ENCODE assay signal across 8 mouse cellular contexts in genomic region chr4:55533803-55534254, GRCm38 (mm10). TPM values are rescaled to one million over a fixed set of nuclear protein-coding genes. Genes with fewer than 3 reads are reported as not detected.
DNase-seq lines count a peak whose midpoint lies in the region; ATAC-seq and TF ChIP-seq lines count a peak whose summit lies in the region.

No protein-coding gene starts in this region.

- TF ChIP-seq CTCF in stomach, postnatal 0 days (IDR thresholded peaks at IDR 0.05; ENCODE audit: low read depth), result no peak

- H3K27me3 ChIP-seq in stomach, postnatal 0 days (ENCODE audit: control insufficient read depth, insufficient read depth, low read length), result no peaks in the 10 kb centered on the region

- peaks cover 4% of the 10 kb centered on the region; the same call in 1 of the 2 replicates for H3K4me1 ChIP-seq in brown adipose tissue, adult 24 weeks (ENCODE audit: control insufficient read depth, insufficient read depth, insufficient read length, low read length)
- no peaks in the 10 kb centered on the region for H3K4me1 ChIP-seq in stomach, postnatal 0 days (replicated peaks; ENCODE audit: control insufficient read depth, insufficient read depth)

- 3% methylated on average over 23 of the region's 23 CpGs for WGBS in stomach, postnatal 0 days

- H3K36me3 ChIP-seq in stomach, postnatal 0 days (ENCODE audit: control insufficient read depth, insufficient read depth, low read length), result peaks cover 2% of the 10 kb centered on the region; the same call in 1 of the 2 replicates

- H3K27ac ChIP-seq in brown adipose tissue, adult 24 weeks (replicated peaks; ENCODE audit: low read depth, low read length), result peak overlapping the region; percentile 99
- H3K27ac ChIP-seq in stomach, postnatal 0 days (replicated peaks), result peak overlapping the region; percentile 99

- ATAC-seq in stomach, postnatal 0 days (ENCODE audit: low FRiP score, low TSS enrichment), result no peak

- H3K9ac ChIP-seq in stomach, postnatal 0 days (ENCODE audit: low read length), result peak overlapping the region; percentile 87

- peak overlapping the region; percentile 71 for H3K4me2 ChIP-seq in stomach, postnatal 0 days (replicated peaks; ENCODE audit: low read depth)

- H3K4me3 ChIP-seq in brown adipose tissue, adult 24 weeks (ENCODE audit: insufficient read depth, low read depth, low read length), result peak overlapping the region; percentile 82
- peak overlapping the region; percentile 85 for H3K4me3 ChIP-seq in stomach, postnatal 0 days (ENCODE audit: low read depth, low read length)

- peak; percentile 37 for DNase-seq in Muller cell, postnatal 12 days (ENCODE audit: inconsistent ontology term)
- peak; percentile 38 for DNase-seq in heart, adult 8-10 months (ENCODE audit: low spot score)
- DNase-seq in kidney, adult 9 months, result peak; percentile 16
- DNase-seq in lung, postnatal 14 days, result peak; percentile 28
- DNase-seq in stomach, postnatal 0 days (ENCODE audit: low spot score), result peak; percentile 56
- DNase-seq in left cerebral cortex, adult 18-20 months (ENCODE audit: low spot score in 2 of 2), result no peak
- no peak for DNase-seq in spleen, postnatal 4 days (ENCODE audit: low spot score in 2 of 2)

- no peak for TF ChIP-seq EP300 in stomach, postnatal 0 days (optimal IDR thresholded peaks at IDR 0.05)

- no peaks in the 10 kb centered on the region for H3K9me3 ChIP-seq in stomach, postnatal 0 days (ENCODE audit: control insufficient read depth, low read length)

RNA-seq across cellular contexts. Expression of gene Klf4, which starts 1.6 kb away (rescaled TPM):
- polyA plus RNA-seq in brown adipose tissue, adult 24 weeks (2012; ENCODE audit: insufficient read depth, insufficient read length, missing spikeins), result 17.1 and 51.4 TPM in 2 replicates
- 10 to 100 TPM; 21.7 to 39.9 (median 27.1) TPM for total RNA-seq in heart, adult 8-10 months (2022)
- 87.8 and 99.3 TPM in 2 replicates for polyA plus RNA-seq in stomach, postnatal 0 days (2015; fragmentation: Nextera tagmentation; extraction: Ambion mirVana)
- total RNA-seq in left cerebral cortex, adult 18-20 months (2021), result 10 to 100 TPM in 1 of 2 experiments, 1 to 10 TPM in 1; 8.6 to 12.4 TPM

Comparison
In these comparisons a context has a peak if more than half of its experiments do, and no peak if none do; other contexts are left out.
1. DNase-seq: peak in Muller cell, postnatal 12 days (single experiment), heart, adult 8-10 months (single experiment), kidney, adult 9 months (single experiment), lung, postnatal 14 days (single experiment) and stomach, postnatal 0 days (single experiment); none in left cerebral cortex, adult 18-20 months (0 of 2) and spleen, postnatal 4 days (0 of 2).